Mouse (Mus musculus) embryonic facial prominence, embryonic 12.5 days (tissue): ENCODE measurements at regions not wholly inside any gene's neighbourhood (a gene's known extent, or its start where the extent isn't known, plus 50 kb on each side); places are given as distances from the start of the nearest gene placed in this dataset.
A peak's percentile ranks its signal among the peaks of the same experiment; 100 is the strongest.

Source experiments
- ATAC-seq: fragments of 200-750 bp; cut with Nextera tagmentation; 2 replicates; pipeline ENCODE4 v1.8.0; 2017; ENCODE audit not compliant: insufficient number of reproducible peaks, insufficient read depth, low FRiP score, low TSS enrichment
- H3K27ac ChIP-seq: fragments of 300-500 bp; sonication (generic); 2 replicates; pipeline ENCODE4 v1.5.1; 2016; ENCODE audit warnings: mild to moderate bottlenecking
- H3K27me3 ChIP-seq: fragments of 300-500 bp; sonication (generic); 2 replicates; pipeline ENCODE4 v1.6.1; 2016; ENCODE audit warnings: mild to moderate bottlenecking, moderate library complexity
- H3K36me3 ChIP-seq: fragments of 300-500 bp; sonication (generic); 2 replicates; pipeline ENCODE4 v1.6.1; 2016; ENCODE audit warnings: mild to moderate bottlenecking
- H3K4me1 ChIP-seq: fragments of 300-500 bp; sonication (generic); 2 replicates; pipeline ENCODE4 v1.6.1; 2016
- H3K4me2 ChIP-seq: fragments of 300-500 bp; sonication (generic); replicated peaks from 2 replicates; pipeline ENCODE4 v1.6.1; 2016; ENCODE audit warnings: mild to moderate bottlenecking, moderate library complexity
- H3K4me3 ChIP-seq: fragments of 300-500 bp; sonication (generic); 2 replicates; pipeline ENCODE4 v1.5.1; 2016; ENCODE audit warnings: mild to moderate bottlenecking
- H3K9ac ChIP-seq: fragments of 300-500 bp; sonication (generic); 2 replicates; pipeline ENCODE4 v1.6.1; 2016; ENCODE audit warnings: mild to moderate bottlenecking, moderate library complexity
- H3K9me3 ChIP-seq: fragments of 300-500 bp; sonication (generic); 2 replicates; pipeline ENCODE4 v1.6.1; 2016; ENCODE audit warnings: mild to moderate bottlenecking, moderate library complexity
- WGBS: fragments of 180-500 bp; shearing (Covaris S2); methylation state at CpG from one replicate; pipeline ENCODE4 v1.1.7; 2016; 5-methylcytosine and 5-hydroxymethylcytosine counted together

DNA sequence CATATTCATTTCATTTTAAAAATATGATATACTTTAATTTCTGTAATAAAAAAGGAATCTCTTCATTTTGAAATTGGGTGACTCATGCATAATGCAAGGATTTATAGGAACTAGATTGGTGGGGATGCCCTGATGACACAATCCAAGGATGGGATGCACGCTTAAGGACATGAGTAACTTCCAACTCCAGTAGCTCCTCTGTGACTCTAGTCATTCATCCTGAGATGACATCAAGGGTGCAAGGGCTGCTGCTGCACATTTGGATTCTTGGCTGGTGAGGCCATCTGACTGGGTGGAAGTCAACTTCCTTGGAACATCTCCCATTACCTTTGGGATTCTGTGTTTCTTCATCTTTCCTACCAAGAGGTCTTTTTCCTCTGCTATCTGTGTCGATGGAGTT, 114.4 kb upstream of the Ngf start:
- peaks cover 5% of the 10 kb centered on the region; the same call in 1 of the 2 replicates for H3K4me1 ChIP-seq
- H3K36me3 ChIP-seq, result no peaks in the 10 kb centered on the region
- H3K9ac ChIP-seq, result no peak overlapping the region
- ATAC-seq, result no peak
- no peaks in the 10 kb centered on the region for H3K27me3 ChIP-seq
- 90% methylated on average over 2 of the region's 2 CpGs for WGBS
- H3K4me2 ChIP-seq, result no peak overlapping the region
- H3K27ac ChIP-seq, result no peak overlapping the region
- no peak overlapping the region for H3K4me3 ChIP-seq
- no peaks in the 10 kb centered on the region for H3K9me3 ChIP-seq

DNA sequence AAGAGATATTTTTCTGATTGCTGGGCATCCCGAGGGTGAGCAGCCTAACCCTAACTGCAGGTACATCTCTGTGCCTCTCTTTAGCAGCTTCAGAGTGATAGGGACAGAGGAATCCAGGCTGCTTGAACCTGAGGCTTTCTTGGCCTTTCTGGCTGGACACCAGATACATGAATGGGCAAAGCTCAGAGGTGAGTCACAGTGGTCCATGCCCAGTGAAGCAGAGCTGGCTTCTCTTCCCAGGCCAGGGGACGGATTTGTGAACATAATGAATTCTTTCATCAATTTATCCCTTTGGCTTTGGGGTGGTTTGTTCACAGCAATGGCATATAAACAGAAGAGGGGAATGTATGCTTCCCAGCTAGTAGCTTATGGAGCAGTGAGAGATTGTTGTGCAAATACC, 114.9 kb upstream of the Ngf start:
- H3K36me3 ChIP-seq, result no peaks in the 10 kb centered on the region
- no peak overlapping the region for H3K4me2 ChIP-seq
- H3K27ac ChIP-seq, result no peak overlapping the region
- WGBS, result 83% methylated on average over 2 of the region's 2 CpGs
- H3K27me3 ChIP-seq, result no peaks in the 10 kb centered on the region
- no peak overlapping the region for H3K9ac ChIP-seq
- no peak overlapping the region for H3K4me3 ChIP-seq
- H3K4me1 ChIP-seq, result peaks cover 5% of the 10 kb centered on the region; the same call in 1 of the 2 replicates
- no peaks in the 10 kb centered on the region for H3K9me3 ChIP-seq
- ATAC-seq, result no peak

DNA sequence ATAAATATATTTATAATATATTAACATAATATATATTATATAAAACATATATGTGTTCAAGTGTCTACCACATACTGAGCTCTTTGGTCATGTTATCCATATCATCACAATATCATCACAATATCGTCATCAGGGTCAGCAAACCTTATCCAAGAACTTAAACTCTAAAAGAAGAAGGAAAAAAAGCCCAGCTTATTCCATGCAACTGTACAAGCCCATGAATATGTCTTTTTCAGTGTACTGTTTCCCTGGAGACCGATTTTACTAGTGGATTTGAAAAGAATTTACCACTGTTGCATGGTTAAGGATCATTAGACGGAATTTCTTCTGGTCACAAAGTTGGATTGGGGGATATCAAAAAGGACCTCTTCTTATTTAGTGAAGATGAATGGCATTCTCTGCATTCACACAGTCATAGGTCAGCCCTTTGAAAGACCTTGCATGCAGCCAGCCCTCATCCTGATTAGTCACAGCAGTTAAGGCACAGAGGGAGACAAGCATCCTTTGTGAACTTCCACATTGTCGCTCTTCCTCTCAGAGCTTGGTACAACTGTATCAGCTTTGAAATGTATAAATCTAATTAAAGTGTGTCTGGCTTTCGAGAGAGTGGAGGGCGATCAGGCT, 116.3 kb upstream of the Ngf start:
- Histone ChIP-seq H3K9ac (no peak overlapping the region), H3K4me3 (no peak overlapping the region), H3K4me1 (peaks cover 5% of the 10 kb centered on the region; the same call in 1 of the 2 replicates), H3K27ac (no peak overlapping the region), H3K36me3 (no peaks in the 10 kb centered on the region), H3K9me3 (no peaks in the 10 kb centered on the region), H3K4me2 (no peak overlapping the region), H3K27me3 (no peaks in the 10 kb centered on the region)
- 38% methylated on average over 6 of the region's 6 CpGs for WGBS
- no peak for ATAC-seq

DNA sequence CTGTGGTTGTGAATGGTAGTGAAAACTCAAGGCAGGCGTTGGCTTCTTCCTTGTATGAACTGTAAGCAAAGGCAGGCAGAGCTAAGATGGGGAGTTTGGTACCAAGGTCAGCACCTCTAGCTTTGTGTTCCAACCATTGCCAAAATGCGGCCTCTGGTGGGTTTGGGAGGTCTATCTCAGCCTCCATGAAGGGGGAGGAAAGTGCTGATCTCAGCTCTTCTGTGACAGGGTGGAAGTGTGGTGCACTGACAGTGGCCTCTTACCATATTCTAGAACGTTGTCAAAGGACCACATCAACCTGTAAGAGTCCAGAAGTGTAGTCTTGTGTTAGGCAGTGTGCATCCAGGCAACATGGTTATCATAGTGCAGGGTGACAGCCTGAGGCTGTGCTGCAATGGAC, 123.6 kb upstream of the Ngf start:
- ATAC-seq, result no peak
- H3K9ac ChIP-seq, result no peak overlapping the region
- WGBS, result 81% methylated on average over 3 of the region's 3 CpGs

DNA sequence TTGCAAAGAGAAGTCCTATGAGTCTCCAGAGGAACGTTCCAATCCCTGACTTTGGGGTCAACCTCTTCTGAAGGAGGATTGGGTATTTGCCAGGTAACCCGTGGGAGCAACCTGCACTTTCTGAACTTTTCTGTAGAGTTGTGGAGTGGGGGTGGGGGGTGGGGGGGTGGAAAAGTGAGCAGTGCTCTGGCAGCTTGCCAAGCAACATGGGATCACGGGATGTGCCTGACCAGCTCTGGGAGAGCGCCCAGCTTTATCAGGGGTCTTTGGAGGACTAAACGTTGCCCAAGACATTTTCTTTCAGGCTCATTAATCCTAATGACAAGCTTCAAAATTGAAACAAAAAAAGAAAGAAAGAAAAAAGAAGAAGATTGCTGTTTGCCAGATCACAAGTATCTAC, 124.4 kb upstream of the Ngf start:
- Histone ChIP-seq H3K4me2 (no peak overlapping the region), H3K36me3 (no peaks in the 10 kb centered on the region), H3K4me1 (peaks cover 5% of the 10 kb centered on the region), H3K9ac (no peak overlapping the region), H3K4me3 (no peak overlapping the region), H3K27ac (no peak overlapping the region), H3K9me3 (no peaks in the 10 kb centered on the region), H3K27me3 (no peaks in the 10 kb centered on the region)
- WGBS, result 76% methylated on average over 5 of the region's 5 CpGs
- no peak for ATAC-seq

More for the DNA sequence above, 123.6 kb upstream of the Ngf start:
- no peak overlapping the region for H3K27ac ChIP-seq
- no peaks in the 10 kb centered on the region for H3K36me3 ChIP-seq
- H3K4me2 ChIP-seq, result no peak overlapping the region
- no peak overlapping the region for H3K4me3 ChIP-seq
- no peaks in the 10 kb centered on the region for H3K27me3 ChIP-seq
- no peaks in the 10 kb centered on the region for H3K9me3 ChIP-seq
- H3K4me1 ChIP-seq, result no peaks in the 10 kb centered on the region; the same call in 1 of the 2 replicates

DNA sequence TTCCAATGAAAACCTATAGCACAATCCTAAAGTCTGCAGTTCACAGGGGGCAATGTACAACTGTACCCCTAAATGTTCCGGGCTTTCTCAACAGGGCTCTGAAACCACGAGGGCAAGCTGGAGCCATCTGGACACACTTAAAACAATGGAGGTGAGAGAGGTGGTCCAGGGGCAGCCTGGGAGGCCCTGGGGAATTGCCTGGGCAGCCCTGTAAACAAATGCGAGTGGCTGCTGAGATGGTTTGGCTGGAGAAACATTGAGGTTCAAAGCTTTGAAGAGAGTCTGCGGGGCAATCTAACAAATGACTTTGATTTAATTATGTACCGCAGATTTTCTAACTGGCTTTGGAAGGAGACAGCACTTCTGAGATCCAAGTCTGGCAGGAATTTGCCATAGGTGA, 129.0 kb upstream of the Ngf start:
- WGBS, result 13% methylated on average over 5 of the region's 5 CpGs
- peak overlapping the region; percentile 23; the same call in 1 of the 2 replicates for H3K27ac ChIP-seq
- no peak for ATAC-seq
- H3K4me1 ChIP-seq, result peaks cover 6% of the 10 kb centered on the region
- H3K4me2 ChIP-seq, result no peak overlapping the region
- no peaks in the 10 kb centered on the region for H3K9me3 ChIP-seq
- no peaks in the 10 kb centered on the region for H3K27me3 ChIP-seq
- no peaks in the 10 kb centered on the region for H3K36me3 ChIP-seq
- H3K4me3 ChIP-seq, result no peak overlapping the region
- no peak overlapping the region for H3K9ac ChIP-seq

DNA sequence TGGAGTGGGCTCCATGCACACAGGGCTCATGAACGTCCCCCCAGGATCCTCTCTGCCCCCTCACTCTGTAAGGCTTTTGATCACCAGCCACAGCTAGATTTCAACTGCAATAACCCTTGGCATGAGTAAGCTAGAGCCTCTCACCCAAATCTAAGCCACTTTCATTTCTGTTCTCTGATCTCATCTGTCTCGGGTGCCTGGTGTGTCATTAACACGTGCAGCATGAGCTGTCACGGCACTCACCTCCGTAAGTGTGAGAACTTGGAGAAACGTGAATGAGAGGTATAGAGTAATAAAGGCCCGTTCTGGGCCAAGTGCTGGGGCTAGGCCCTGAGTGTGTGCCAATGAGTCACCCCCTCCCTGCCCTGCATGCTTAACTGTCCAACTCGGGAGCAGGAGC, 131.8 kb upstream of the Ngf start:
- WGBS, result 74% methylated on average over 8 of the region's 8 CpGs
- H3K4me2 ChIP-seq, result no peak overlapping the region
- no peak for ATAC-seq
- no peak overlapping the region for H3K27ac ChIP-seq
- no peak overlapping the region for H3K9ac ChIP-seq
- H3K36me3 ChIP-seq, result no peaks in the 10 kb centered on the region
- no peaks in the 10 kb centered on the region for H3K9me3 ChIP-seq
- H3K27me3 ChIP-seq, result no peaks in the 10 kb centered on the region
- peaks cover 6% of the 10 kb centered on the region for H3K4me1 ChIP-seq
- H3K4me3 ChIP-seq, result no peak overlapping the region

DNA sequence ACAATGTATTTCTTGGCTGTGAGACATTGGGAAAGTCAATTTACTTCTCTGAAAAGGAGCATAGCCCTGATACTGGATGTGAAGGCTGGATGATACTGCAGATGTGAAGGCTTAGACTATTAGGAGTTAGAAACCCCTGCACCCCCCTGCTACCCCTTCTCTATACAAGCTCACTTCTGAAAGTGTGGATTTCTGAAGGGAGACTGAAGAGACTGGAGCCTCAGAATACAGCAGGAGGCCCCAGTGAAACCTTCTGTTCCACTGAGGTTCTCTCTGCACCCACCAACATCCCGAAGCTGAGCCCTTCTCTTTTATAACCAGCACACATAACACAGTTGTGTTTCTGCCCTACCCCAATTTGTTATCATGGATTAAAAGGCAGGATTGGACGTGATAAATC, 131.7 kb upstream of the Vangl1 start:
- H3K27ac ChIP-seq, result no peak overlapping the region
- ATAC-seq, result no peak

DNA sequence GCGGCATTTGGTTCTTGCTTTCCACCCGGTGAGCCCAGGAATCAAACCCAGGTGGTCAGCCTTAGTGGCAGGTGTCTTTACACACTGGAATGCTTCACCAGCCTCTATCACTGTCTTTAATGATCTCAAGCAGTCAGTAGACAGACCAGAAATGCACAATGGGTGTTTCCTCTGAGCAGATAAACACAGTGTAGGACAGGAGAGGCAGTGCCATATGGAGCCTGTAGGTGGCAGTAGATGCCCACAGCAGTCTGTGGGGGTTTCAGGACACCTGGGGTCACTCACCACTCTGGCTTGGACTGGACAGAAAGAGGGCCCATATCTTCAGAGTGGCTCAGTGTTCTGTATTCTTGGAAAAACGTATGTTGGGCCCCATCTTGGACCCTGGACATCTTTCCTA, 130.7 kb upstream of the Vangl1 start:
- ATAC-seq, result no peak
- WGBS, result 70% methylated on average over 3 of the region's 3 CpGs
- no peak overlapping the region for H3K27ac ChIP-seq
- no peaks in the 10 kb centered on the region for H3K27me3 ChIP-seq
- H3K4me1 ChIP-seq, result no peaks in the 10 kb centered on the region
- H3K9ac ChIP-seq, result no peak overlapping the region
- no peaks in the 10 kb centered on the region for H3K36me3 ChIP-seq
- H3K4me3 ChIP-seq, result no peak overlapping the region
- no peak overlapping the region for H3K4me2 ChIP-seq
- H3K9me3 ChIP-seq, result no peaks in the 10 kb centered on the region

More for the DNA sequence above, 131.7 kb upstream of the Vangl1 start:
- Histone ChIP-seq H3K9ac (no peak overlapping the region), H3K4me1 (peaks cover 6% of the 10 kb centered on the region), H3K9me3 (no peaks in the 10 kb centered on the region), H3K27me3 (no peaks in the 10 kb centered on the region), H3K4me3 (no peak overlapping the region), H3K4me2 (no peak overlapping the region), H3K36me3 (no peaks in the 10 kb centered on the region)
- WGBS, result 79% methylated on average over 2 of the region's 2 CpGs

DNA sequence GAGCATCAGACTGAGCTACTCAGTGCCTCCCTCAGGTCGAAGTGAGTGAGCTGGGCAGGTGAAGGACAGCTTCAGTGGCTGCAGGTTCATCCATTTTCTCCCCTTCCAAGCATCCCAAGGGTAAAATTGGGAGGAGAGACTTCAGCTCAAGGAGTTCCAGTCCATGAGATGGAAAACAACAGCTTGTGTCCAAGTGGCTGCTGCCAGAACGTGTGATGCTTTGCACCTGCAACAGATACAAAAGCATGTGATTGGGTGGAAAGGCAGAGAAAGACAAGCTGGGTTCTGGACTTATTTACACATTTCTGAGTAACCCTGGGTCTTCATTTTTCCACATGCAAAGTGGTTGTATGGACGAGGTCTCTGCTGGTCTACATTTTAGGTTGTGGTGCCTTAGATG, 127.7 kb upstream of the Vangl1 start:
- H3K4me2 ChIP-seq, result no peak overlapping the region
- no peak overlapping the region for H3K4me3 ChIP-seq
- H3K36me3 ChIP-seq, result no peaks in the 10 kb centered on the region
- H3K27me3 ChIP-seq, result no peaks in the 10 kb centered on the region
- no peaks in the 10 kb centered on the region for H3K9me3 ChIP-seq
- no peak overlapping the region for H3K27ac ChIP-seq
- ATAC-seq, result no peak
- no peaks in the 10 kb centered on the region for H3K4me1 ChIP-seq
- H3K9ac ChIP-seq, result no peak overlapping the region
- WGBS, result 75% methylated on average over 3 of the region's 3 CpGs

DNA sequence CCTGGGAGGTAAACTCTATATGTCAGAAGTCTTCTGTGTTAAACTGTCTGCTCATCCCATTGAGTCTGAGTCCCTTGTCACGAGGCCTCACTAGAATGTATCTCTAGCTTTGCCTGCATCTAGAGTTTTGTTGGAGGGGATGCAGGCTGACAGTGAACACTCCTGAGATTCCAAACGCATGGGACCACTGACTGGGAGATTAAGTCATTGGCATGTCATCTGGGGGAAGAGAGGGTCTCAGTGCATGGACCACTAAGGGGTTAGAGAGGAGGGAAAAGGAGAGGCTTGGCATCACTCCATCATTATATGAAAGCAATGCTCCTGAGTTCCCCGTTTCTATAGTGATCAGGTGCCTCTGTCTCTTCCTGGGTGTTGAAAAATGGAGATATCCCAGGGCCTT, 114.8 kb upstream of the Vangl1 start:
- no peak overlapping the region for H3K4me3 ChIP-seq

DNA sequence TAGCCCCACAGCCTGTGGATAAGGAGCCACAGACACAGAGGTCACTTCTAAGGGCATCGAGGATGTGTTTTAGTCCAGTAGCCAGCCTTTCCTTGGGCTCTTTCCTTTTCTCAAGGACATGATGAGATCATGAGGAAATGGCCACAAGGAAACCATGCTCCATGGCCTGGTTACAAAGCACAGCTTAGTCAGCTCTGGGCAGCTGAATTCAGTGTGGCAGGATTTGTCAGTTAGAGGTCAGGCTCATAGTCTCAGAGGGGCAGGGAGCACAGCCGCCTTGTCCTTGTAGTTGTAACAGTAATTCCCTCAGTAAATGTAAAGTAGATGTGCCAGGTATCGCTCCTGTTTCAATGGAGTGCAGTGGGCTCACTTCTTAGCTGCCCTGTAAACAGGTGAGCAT, 111.7 kb upstream of the Vangl1 start:
- H3K4me3 ChIP-seq, result no peak overlapping the region
- no peaks in the 10 kb centered on the region for H3K36me3 ChIP-seq
- 90% methylated on average over 3 of the region's 3 CpGs for WGBS
- no peak overlapping the region for H3K27ac ChIP-seq
- 0 out of 2 replicates have a peak, but pooled peaks cover 3% of the 10 kb centered on the region for H3K27me3 ChIP-seq
- H3K4me2 ChIP-seq, result no peak overlapping the region
- H3K9ac ChIP-seq, result no peak overlapping the region
- H3K4me1 ChIP-seq, result no peaks in the 10 kb centered on the region
- H3K9me3 ChIP-seq, result no peaks in the 10 kb centered on the region
- ATAC-seq, result no peak

More for the DNA sequence above, 114.8 kb upstream of the Vangl1 start:
- Histone ChIP-seq H3K36me3 (no peaks in the 10 kb centered on the region), H3K4me2 (no peak overlapping the region), H3K9ac (no peak overlapping the region), H3K4me1 (no peaks in the 10 kb centered on the region), H3K27me3 (0 out of 2 replicates have a peak, but pooled peaks cover 3% of the 10 kb centered on the region), H3K27ac (no peak overlapping the region), H3K9me3 (no peaks in the 10 kb centered on the region)
- 83% methylated on average over 3 of the region's 3 CpGs for WGBS
- no peak for ATAC-seq
